Mouse (Mus musculus) kidney, adult 2 months (tissue): ENCODE measurements at regions not wholly inside any gene's neighbourhood (a gene's known extent, or its start where the extent isn't known, plus 50 kb on each side); places are given as distances from the start of the nearest gene placed in this dataset.

Source experiments
- DNase-seq: peaks from one replicate; pipeline ENCODE4 v3.0.0; 2021
- H3K27ac ChIP-seq: fragments of 200-500 bp; 2 replicates; pipeline ENCODE4 v1.5.1; 2012; ENCODE audit warnings: low read depth, low read length, control low read depth, inconsistent platforms; ENCODE audit not compliant: insufficient read depth
- H3K27me3 ChIP-seq: fragments of 200-500 bp; replicated peaks from 2 replicates; pipeline ENCODE4 v1.6.1; 2012; ENCODE audit warnings: mild to moderate bottlenecking, moderate library complexity, low read length, inconsistent platforms; ENCODE audit not compliant: control insufficient read depth, insufficient read depth
- H3K36me3 ChIP-seq: fragments of 200-500 bp; 2 replicates; pipeline ENCODE4 v1.6.1; 2012; ENCODE audit warnings: mild to moderate bottlenecking, moderate library complexity, low read length, inconsistent platforms; ENCODE audit not compliant: control insufficient read depth, insufficient read depth
- H3K4me1 ChIP-seq: fragments of 200-500 bp; 2 replicates; pipeline ENCODE4 v1.6.1; 2011; ENCODE audit warnings: low read length; ENCODE audit not compliant: control insufficient read depth, insufficient read depth
- H3K4me3 ChIP-seq: fragments of 200-500 bp; 2 replicates; pipeline ENCODE4 v1.5.1; 2011; ENCODE audit warnings: mild to moderate bottlenecking, low read depth, low read length, control low read depth; ENCODE audit not compliant: insufficient read depth
- CTCF ChIP-seq: fragments of 200-500 bp; conservative IDR thresholded peaks from 2 replicates; pipeline ENCODE4 v1.5.1; 2011; ENCODE audit warnings: low read depth, mild to moderate bottlenecking, control low read depth, low read length, moderate library complexity, mixed read lengths; ENCODE audit not compliant: insufficient read depth, insufficient read length
- POLR2A ChIP-seq: fragments of 200-500 bp; IDR thresholded peaks from one replicate; pipeline ENCODE4 v1.6.1; 2011; ENCODE audit warnings: low read depth, low read length, control low read depth
- WGBS: fragments of 180-500 bp; shearing (Covaris S2); methylation state at CpG from one replicate; pipeline ENCODE4 v1.1.7; 2018; 5-methylcytosine and 5-hydroxymethylcytosine counted together

DNA sequence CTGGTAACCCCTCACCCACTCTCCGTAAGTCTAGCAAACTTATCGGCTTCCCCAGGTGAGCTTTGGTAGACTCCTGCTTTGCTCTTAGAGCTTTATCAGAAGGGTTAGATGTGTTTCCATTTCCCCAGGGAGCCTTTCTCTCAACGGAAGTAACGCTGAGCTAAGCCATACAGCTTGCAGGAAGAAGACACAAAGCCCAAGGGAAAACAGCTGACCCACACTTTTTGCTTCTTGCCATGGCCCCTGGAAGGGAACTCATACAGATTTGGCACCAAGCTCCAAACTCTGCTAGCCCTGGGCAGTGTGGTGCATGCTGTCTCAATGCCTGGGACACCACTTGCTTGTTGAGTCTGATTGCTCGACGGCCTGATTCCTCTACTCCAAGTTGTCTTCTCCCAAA is 242.6 kb downstream of the Sipa1l2 start:
- WGBS: 72% methylated on average over 6 of the region's 6 CpGs
- TF ChIP-seq CTCF: no peak
- TF ChIP-seq POLR2A: no peak
- no peaks in the 10 kb centered on the region for H3K27me3 ChIP-seq
- no peaks in the 10 kb centered on the region for H3K36me3 ChIP-seq
- no peak overlapping the region for H3K4me3 ChIP-seq
- H3K27ac ChIP-seq: no peak overlapping the region
- DNase-seq: peak; percentile 47
- H3K4me1 ChIP-seq: peaks cover 7% of the 10 kb centered on the region

DNA sequence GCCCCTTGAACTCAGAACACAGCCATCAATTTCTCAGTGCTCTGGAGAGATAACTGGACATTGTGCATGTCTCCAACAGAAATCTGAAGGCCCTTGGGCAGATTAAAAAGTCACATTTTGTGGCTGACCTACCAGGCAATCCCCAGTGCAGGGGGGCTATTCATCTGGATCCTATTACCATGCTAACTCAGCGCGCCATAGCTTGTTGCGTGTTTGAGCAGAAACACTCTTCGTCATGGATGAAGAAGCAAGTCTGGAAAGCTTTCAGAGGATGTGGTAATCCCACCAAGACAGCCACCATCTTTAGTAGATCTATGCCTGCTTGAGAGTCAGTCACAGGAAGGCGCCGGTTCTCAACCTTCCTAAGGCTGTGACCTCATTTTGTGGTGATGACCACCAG is 243.9 kb downstream of the Sipa1l2 start:
- no peaks in the 10 kb centered on the region for H3K27me3 ChIP-seq
- peaks cover 7% of the 10 kb centered on the region for H3K4me1 ChIP-seq
- DNase-seq: no peak
- no peak overlapping the region for H3K4me3 ChIP-seq
- H3K36me3 ChIP-seq: no peaks in the 10 kb centered on the region
- 92% methylated on average over 6 of the region's 6 CpGs for WGBS
- TF ChIP-seq CTCF (no peak), POLR2A (no peak)
- no peak overlapping the region for H3K27ac ChIP-seq

DNA sequence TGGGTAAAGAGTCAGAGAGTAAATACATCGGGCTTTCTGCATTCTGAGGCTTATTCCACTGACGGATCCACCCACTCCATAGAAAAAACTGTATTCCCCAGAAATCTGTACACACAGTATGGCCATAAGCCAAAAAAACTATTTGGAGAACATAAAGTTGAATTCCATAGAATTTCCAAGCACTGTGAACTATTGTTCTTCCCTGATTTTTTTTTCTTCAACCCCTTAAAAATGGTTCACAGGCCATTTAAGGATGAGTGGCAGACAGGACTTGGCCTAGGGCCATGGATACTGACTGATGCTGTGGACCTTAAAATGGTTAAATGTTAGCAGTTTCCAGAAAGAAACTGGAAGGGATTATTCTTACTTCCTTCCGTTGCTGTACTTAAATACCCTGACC is 247.0 kb downstream of the Sipa1l2 start:
- WGBS: 90% methylated on average over 3 of the region's 3 CpGs
- Histone ChIP-seq H3K27me3 (no peaks in the 10 kb centered on the region), H3K4me3 (no peak overlapping the region), H3K27ac (no peak overlapping the region), H3K36me3 (no peaks in the 10 kb centered on the region), H3K4me1 (no peaks in the 10 kb centered on the region)
- DNase-seq: no peak
- TF ChIP-seq CTCF (no peak), POLR2A (no peak)

DNA sequence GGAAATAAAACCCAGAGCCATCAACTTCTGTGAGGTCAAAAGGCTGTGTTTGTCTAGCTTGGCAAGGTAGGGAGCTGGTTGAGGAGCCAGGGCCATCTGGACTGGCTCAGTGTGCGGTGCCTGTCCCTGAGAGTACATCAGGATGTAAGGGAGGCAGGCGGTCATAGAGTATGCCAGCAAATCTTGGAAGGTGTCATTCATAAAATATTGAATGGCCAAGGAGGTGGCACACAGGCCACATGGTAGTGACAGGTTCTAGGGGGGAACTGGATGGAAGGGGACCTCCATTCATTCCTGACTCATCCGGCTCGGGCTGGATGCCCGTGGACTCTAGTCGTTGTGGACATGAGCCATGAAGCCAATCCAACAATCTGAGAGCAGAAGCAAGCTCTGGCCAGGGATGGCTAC is 252.0 kb downstream of the Sipa1l2 start:
- H3K27ac ChIP-seq: no peak overlapping the region
- no peaks in the 10 kb centered on the region for H3K36me3 ChIP-seq
- no peak for DNase-seq
- TF ChIP-seq POLR2A (no peak), CTCF (no peak)
- WGBS: 90% methylated on average over 6 of the region's 6 CpGs
- no peak overlapping the region for H3K4me3 ChIP-seq
- H3K4me1 ChIP-seq: no peaks in the 10 kb centered on the region
- no peaks in the 10 kb centered on the region for H3K27me3 ChIP-seq

- H3K4me1 ChIP-seq: no peaks in the 10 kb centered on the region; the same call in 1 of the 2 replicates
- H3K36me3 ChIP-seq: no peaks in the 10 kb centered on the region
- no peaks in the 10 kb centered on the region for H3K27me3 ChIP-seq
- WGBS: 96% methylated on average over 4 of the region's 4 CpGs
- H3K27ac ChIP-seq: no peak overlapping the region
- H3K4me3 ChIP-seq: no peak overlapping the region
- DNase-seq: no peak
- TF ChIP-seq CTCF: no peak
- no peak for TF ChIP-seq POLR2A
Observed at GRCm38 (mm10) chr8:125315736-125316135, 253.9 kb downstream of the Sipa1l2 start.

DNA sequence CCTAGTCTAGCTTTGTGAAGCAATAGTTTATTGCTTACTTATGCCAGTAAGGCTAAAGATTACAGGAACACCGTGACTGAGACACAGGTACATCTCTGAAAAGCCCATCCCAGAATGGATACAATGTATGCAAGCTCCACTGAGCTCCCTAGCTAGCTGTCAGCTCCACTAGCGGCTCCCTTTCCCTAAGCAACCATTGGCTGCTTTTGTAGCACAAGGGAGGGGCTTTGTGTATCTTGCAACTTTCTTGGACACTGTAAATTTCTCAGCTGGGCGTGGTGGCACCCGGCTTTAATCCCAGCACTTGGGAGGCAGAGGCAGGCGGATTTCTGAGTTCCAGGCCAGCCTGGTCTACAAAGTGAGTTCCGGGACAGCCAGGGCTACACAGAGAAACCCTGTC is 254.6 kb downstream of the Sipa1l2 start:
- Histone ChIP-seq H3K27me3 (no peaks in the 10 kb centered on the region), H3K4me3 (no peak overlapping the region), H3K4me1 (no peaks in the 10 kb centered on the region; the same call in 1 of the 2 replicates), H3K36me3 (no peaks in the 10 kb centered on the region), H3K27ac (no peak overlapping the region)
- no peak for DNase-seq
- WGBS: 88% methylated on average over 6 of the region's 6 CpGs
- TF ChIP-seq CTCF (no peak), POLR2A (no peak)

- Histone ChIP-seq H3K27me3 (no peaks in the 10 kb centered on the region), H3K27ac (no peak overlapping the region), H3K4me3 (no peak overlapping the region), H3K4me1 (no peaks in the 10 kb centered on the region; the same call in 1 of the 2 replicates), H3K36me3 (no peaks in the 10 kb centered on the region)
- TF ChIP-seq POLR2A (no peak), CTCF (no peak)
- peak; percentile 66 for DNase-seq
- WGBS: 69% methylated on average over 10 of the region's 10 CpGs
Observed at GRCm38 (mm10) chr8:125314221-125314984, 255.2 kb downstream of the Sipa1l2 start.
